Mouse (Mus musculus) inflammation-experienced regulatory T-cells, adult 6 months (primary cell): Measurements from ENCODE around the gene Tns3. TPM values are rescaled to one million over a fixed set of nuclear protein-coding genes. Genes with fewer than 3 reads are reported as not detected.

Source experiments
- ATAC-seq: one replicate; pipeline ENCODE4 v1.8.0; 2017
- polyA plus RNA-seq, 3 experiments: library from polyadenylated mRNA; unstranded; fragments of 100-300 nt; shearing (Covaris generic); gene quantifications; one replicate each; pipeline ENCODE4 v1.2.1; 2017

Gene Tns3
- polyA plus RNA-seq, 3 experiments from 2014 or later: 0.26 TPM; not detected in 2

- ATAC-seq: no peak
Measured at GRCm38 (mm10) chr11:8513359-8514253, 150.7 kb downstream of the Tns3 start.

- no peak for ATAC-seq
Measured at GRCm38 (mm10) chr11:8510294-8510693, 154.0 kb downstream of the Tns3 start.

- ATAC-seq: no peak
Measured at GRCm38 (mm10) chr11:8509614-8510013, 154.7 kb downstream of the Tns3 start.

GRCm38 (mm10) chr11:8503735-8504134 is 160.6 kb downstream of the Tns3 start:
- ATAC-seq: no peak

GRCm38 (mm10) chr11:8500855-8501254 is 163.5 kb downstream of the Tns3 start:
- ATAC-seq: no peak

- ATAC-seq: no peak
Measured at GRCm38 (mm10) chr11:8497136-8497535, 167.2 kb downstream of the Tns3 start.

- no peak for ATAC-seq
Measured at GRCm38 (mm10) chr11:8496686-8497085, 167.6 kb downstream of the Tns3 start.

- no peak for ATAC-seq
Measured at GRCm38 (mm10) chr11:8495801-8496200, 168.5 kb downstream of the Tns3 start.

GRCm38 (mm10) chr11:8495036-8495435 is 169.3 kb downstream of the Tns3 start:
- no peak for ATAC-seq

GRCm38 (mm10) chr11:8493931-8494490 is 170.3 kb downstream of the Tns3 start:
- ATAC-seq: no peak

- no peak for ATAC-seq
Measured at GRCm38 (mm10) chr11:8492332-8492731, 172.0 kb downstream of the Tns3 start.

- ATAC-seq: no peak
Measured at GRCm38 (mm10) chr11:8488248-8488647, 176.1 kb downstream of the Tns3 start.

- ATAC-seq: no peak
Measured at GRCm38 (mm10) chr11:8486552-8486951, 177.8 kb downstream of the Tns3 start.

GRCm38 (mm10) chr11:8484538-8484937 is 179.8 kb downstream of the Tns3 start:
- no peak for ATAC-seq

GRCm38 (mm10) chr11:8482721-8483120 is 181.6 kb downstream of the Tns3 start:
- no peak for ATAC-seq

GRCm38 (mm10) chr11:8481962-8482361 is 182.4 kb downstream of the Tns3 start:
- no peak for ATAC-seq

- no peak for ATAC-seq
Measured at GRCm38 (mm10) chr11:8481529-8481928, 182.8 kb downstream of the Tns3 start.

GRCm38 (mm10) chr11:8479858-8480257 is 184.5 kb downstream of the Tns3 start:
- ATAC-seq: no peak

- no peak for ATAC-seq
Measured at GRCm38 (mm10) chr11:8479313-8479712, 185.0 kb downstream of the Tns3 start.

GRCm38 (mm10) chr11:8473616-8474015 is 190.7 kb downstream of the Tns3 start:
- ATAC-seq: no peak

- no peak for ATAC-seq
Measured at GRCm38 (mm10) chr11:8472439-8472838, 191.9 kb downstream of the Tns3 start.

GRCm38 (mm10) chr11:8471535-8471934 is 192.8 kb downstream of the Tns3 start:
- no peak for ATAC-seq

- no peak for ATAC-seq
Measured at GRCm38 (mm10) chr11:8469537-8469936, 194.8 kb downstream of the Tns3 start.
